Mouse (Mus musculus) C2C12 (cell line): Measurements from ENCODE around the gene Mrps23.

Experiments used
- CEBPB ChIP-seq: IDR thresholded peaks from one replicate; pipeline ENCODE4 v1.6.1; 2011; ENCODE audit warnings: low read depth, mild to moderate bottlenecking, control low read depth, moderate library complexity
- CTCF ChIP-seq: IDR thresholded peaks from one replicate; pipeline ENCODE4 v1.5.1; 2011; ENCODE audit not compliant: control insufficient read depth, insufficient read depth, insufficient read length
- FOSL1 ChIP-seq: IDR thresholded peaks from one replicate; pipeline ENCODE4 v1.8.0; 2011; ENCODE audit warnings: mild to moderate bottlenecking, low read length; ENCODE audit not compliant: poor library complexity, insufficient read depth, severe bottlenecking
- MAX ChIP-seq: IDR thresholded peaks from one replicate; pipeline ENCODE4 v1.6.1; 2011; ENCODE audit warnings: mild to moderate bottlenecking, control low read depth
- MYOG ChIP-seq: IDR thresholded peaks from one replicate; pipeline ENCODE4 v1.6.1; 2011; ENCODE audit not compliant: control insufficient read depth, insufficient read length; ENCODE audit errors: extremely low read depth
- USF1 ChIP-seq: IDR thresholded peaks from one replicate; pipeline ENCODE4 v1.6.1; 2011; ENCODE audit warnings: low read depth, mild to moderate bottlenecking, control low read depth, moderate library complexity

DNA sequence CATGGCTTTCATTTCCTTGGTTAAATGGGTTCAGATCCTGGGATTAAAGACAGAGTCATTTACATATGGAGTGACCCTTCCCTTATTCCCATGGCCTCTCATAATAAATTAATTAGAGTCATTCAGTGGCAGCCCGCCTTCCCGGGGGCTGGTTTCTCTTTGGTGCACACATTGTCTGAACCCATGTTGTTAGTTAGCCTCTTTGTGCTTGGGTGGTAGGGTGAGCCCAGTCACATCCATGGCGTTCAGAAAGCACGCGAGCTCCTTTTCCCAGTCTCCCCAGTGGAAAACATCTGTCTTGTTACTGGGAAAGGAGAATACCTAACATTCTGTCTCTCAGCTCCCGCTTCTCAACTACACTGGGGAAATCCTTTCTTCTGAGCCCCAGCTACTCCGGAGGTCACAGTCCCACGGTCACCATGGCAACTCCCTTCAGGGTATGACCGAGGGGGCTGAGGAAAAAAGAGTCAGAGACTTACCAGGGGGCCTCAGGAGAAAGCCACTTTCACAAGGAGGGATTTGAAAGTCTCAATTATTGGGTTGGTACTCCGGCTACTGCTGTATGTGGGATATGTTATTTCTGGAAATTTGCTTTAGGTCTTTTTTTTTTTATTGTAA lies 36.7 kb downstream of the Mrps23 start:
- TF ChIP-seq CTCF (no peak), MAX (no peak), USF1 (no peak), MYOG (no peak), CEBPB (no peak), FOSL1 (no peak)
